Mouse (Mus musculus) urinary bladder, adult 2 months (tissue): ENCODE results near the gene Zfp365. TPM values are rescaled to one million over a fixed set of nuclear protein-coding genes. Genes with fewer than 3 reads are reported as not detected.

Source experiments
- DNase-seq: peaks from one replicate; pipeline ENCODE4 v3.0.0; 2022; ENCODE audit warnings: low spot score
- polyA plus RNA-seq: library from polyadenylated mRNA; depleted of rRNA; stranded (reverse); fragments of >200 nt; gene quantifications from 2 replicates; pipeline ENCODE4 v1.2.3, GENCODE M21; 2012; rRNA removed

Gene Zfp365
- polyA plus RNA-seq, 1 experiment = 0.80 TPM

- no peak for DNase-seq
Measured at GRCm38 (mm10) chr10:67846016-67846650, 66.3 kb downstream of the Zfp365 start.

DNA sequence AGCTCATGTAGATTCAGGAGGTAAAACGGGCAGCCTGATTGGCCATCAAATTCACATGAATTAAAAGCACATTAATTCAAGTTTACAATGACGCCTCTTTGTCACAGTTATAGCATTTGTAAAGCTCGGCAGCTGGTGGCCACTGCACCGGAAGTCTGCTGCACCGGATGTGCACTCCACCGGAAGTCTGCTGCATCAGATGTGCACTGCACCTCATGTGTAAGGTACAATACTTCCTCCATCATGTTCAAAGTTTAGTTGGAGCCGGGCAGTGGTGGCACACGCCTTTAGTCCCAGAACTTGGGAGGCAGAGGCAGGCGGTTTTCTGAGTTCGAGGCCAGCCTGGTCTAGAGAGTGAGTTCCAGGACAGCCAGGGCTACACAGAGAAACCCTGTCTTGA is 70.9 kb downstream of the Zfp365 start:
- no peak for DNase-seq

- DNase-seq = no peak
Measured at GRCm38 (mm10) chr10:67840735-67841134, 71.7 kb downstream of the Zfp365 start.

- no peak for DNase-seq
Measured at GRCm38 (mm10) chr10:67839156-67839555, 73.3 kb downstream of the Zfp365 start.

- no peak for DNase-seq
Measured at GRCm38 (mm10) chr10:67836426-67836825, 76.0 kb downstream of the Zfp365 start.

Other genes with a start within 250 kb of the Zfp365 start
- gene Rtkn2, start 66.9 kb upstream of the Zfp365 start, polyA plus RNA-seq = 0.26 and 0.34 TPM in 2 replicates